Mouse (Mus musculus) limb, embryonic 12.5 days (tissue): ENCODE measurements at regions not wholly inside any gene's neighbourhood (a gene's known extent, or its start where the extent isn't known, plus 50 kb on each side); places are given as distances from the start of the nearest gene placed in this dataset.

ENCODE experiments used
- ATAC-seq: fragments of 200-750 bp; cut with Nextera tagmentation; 2 replicates; pipeline ENCODE4 v1.8.0; 2017; ENCODE audit warnings: low read depth, moderate TSS enrichment; ENCODE audit not compliant: insufficient number of reproducible peaks, insufficient read depth, low FRiP score, low TSS enrichment
- H3K27ac ChIP-seq: fragments of 300-500 bp; sonication (generic); 2 replicates; pipeline ENCODE4 v1.5.1; 2016; ENCODE audit warnings: mild to moderate bottlenecking, moderate library complexity
- H3K27me3 ChIP-seq: fragments of 300-500 bp; sonication (generic); 2 replicates; pipeline ENCODE4 v1.6.1; 2016; ENCODE audit warnings: mild to moderate bottlenecking, moderate library complexity
- H3K36me3 ChIP-seq: fragments of 300-500 bp; sonication (generic); 2 replicates; pipeline ENCODE4 v1.6.1; 2016; ENCODE audit warnings: mild to moderate bottlenecking, moderate library complexity
- H3K4me1 ChIP-seq: fragments of 300-500 bp; sonication (generic); replicated peaks from 2 replicates; pipeline ENCODE4 v1.6.1; 2016
- H3K4me2 ChIP-seq: fragments of 300-500 bp; sonication (generic); 2 replicates; pipeline ENCODE4 v1.6.1; 2016; ENCODE audit warnings: mild to moderate bottlenecking, moderate library complexity
- H3K4me3 ChIP-seq: fragments of 300-500 bp; sonication (generic); replicated peaks from 2 replicates; pipeline ENCODE4 v1.5.1; 2016; ENCODE audit warnings: mild to moderate bottlenecking
- H3K9ac ChIP-seq: fragments of 300-500 bp; sonication (generic); replicated peaks from 2 replicates; pipeline ENCODE4 v1.6.1; 2016; ENCODE audit warnings: mild to moderate bottlenecking, moderate library complexity
- H3K9me3 ChIP-seq: fragments of 300-500 bp; sonication (generic); 2 replicates; pipeline ENCODE4 v1.6.1; 2016; ENCODE audit warnings: mild to moderate bottlenecking, moderate library complexity
- WGBS: fragments of 180-500 bp; shearing (Covaris S2); methylation state at CpG from one replicate; pipeline ENCODE4 v1.1.7; 2016; 5-methylcytosine and 5-hydroxymethylcytosine counted together

GRCm38 (mm10) chr9:120818726-120819317 lies 110.2 kb upstream of the Ctnnb1 start:
- Histone ChIP-seq H3K27ac (no peak overlapping the region), H3K4me2 (no peak overlapping the region), H3K4me1 (no peaks in the 10 kb centered on the region), H3K36me3 (no peaks in the 10 kb centered on the region), H3K9ac (no peak overlapping the region), H3K27me3 (no peaks in the 10 kb centered on the region), H3K4me3 (no peak overlapping the region), H3K9me3 (no peaks in the 10 kb centered on the region)
- ATAC-seq, result no peak
- 88% methylated on average over 22 of the region's 22 CpGs for WGBS

- WGBS, result 80% methylated on average over 6 of the region's 6 CpGs
- no peak overlapping the region for H3K9ac ChIP-seq
- no peak for ATAC-seq
- H3K27me3 ChIP-seq, result no peaks in the 10 kb centered on the region
- H3K4me2 ChIP-seq, result no peak overlapping the region
- no peak overlapping the region for H3K4me3 ChIP-seq
- no peaks in the 10 kb centered on the region for H3K4me1 ChIP-seq
- no peak overlapping the region for H3K27ac ChIP-seq
- H3K36me3 ChIP-seq, result no peaks in the 10 kb centered on the region
- no peaks in the 10 kb centered on the region for H3K9me3 ChIP-seq
These were observed 108.1 kb upstream of the Ctnnb1 start for GRCm38 (mm10) chr9:120820892-120821291.

GRCm38 (mm10) chr9:120823397-120823796 lies 105.6 kb upstream of the Ctnnb1 start:
- Histone ChIP-seq H3K4me1 (no peaks in the 10 kb centered on the region), H3K4me2 (no peak overlapping the region), H3K4me3 (no peak overlapping the region), H3K27me3 (no peaks in the 10 kb centered on the region), H3K27ac (no peak overlapping the region), H3K9me3 (no peaks in the 10 kb centered on the region), H3K9ac (no peak overlapping the region), H3K36me3 (no peaks in the 10 kb centered on the region)
- 74% methylated on average over 6 of the region's 6 CpGs for WGBS
- no peak for ATAC-seq

- Histone ChIP-seq H3K4me1 (no peaks in the 10 kb centered on the region), H3K9me3 (no peaks in the 10 kb centered on the region), H3K9ac (no peak overlapping the region), H3K27me3 (no peaks in the 10 kb centered on the region), H3K4me2 (no peak overlapping the region), H3K27ac (no peak overlapping the region), H3K36me3 (no peaks in the 10 kb centered on the region), H3K4me3 (no peak overlapping the region)
- ATAC-seq, result no peak
- WGBS, result 50% methylated on average over 4 of the region's 4 CpGs
These were observed 102.8 kb upstream of the Ctnnb1 start for GRCm38 (mm10) chr9:120826266-120826665.

GRCm38 (mm10) chr9:120830526-120830925 lies 98.5 kb upstream of the Ctnnb1 start:
- H3K4me3 ChIP-seq, result no peak overlapping the region
- H3K9me3 ChIP-seq, result no peaks in the 10 kb centered on the region
- no peaks in the 10 kb centered on the region for H3K36me3 ChIP-seq
- ATAC-seq, result no peak
- no peak overlapping the region for H3K4me2 ChIP-seq
- no peaks in the 10 kb centered on the region for H3K4me1 ChIP-seq
- H3K27me3 ChIP-seq, result no peaks in the 10 kb centered on the region
- H3K9ac ChIP-seq, result no peak overlapping the region
- no peak overlapping the region for H3K27ac ChIP-seq
- 79% methylated on average over 5 of the region's 5 CpGs for WGBS

GRCm38 (mm10) chr9:120834166-120834565 lies 94.8 kb upstream of the Ctnnb1 start:
- H3K4me2 ChIP-seq, result no peak overlapping the region
- no peaks in the 10 kb centered on the region for H3K4me1 ChIP-seq
- 87% methylated on average over 9 of the region's 9 CpGs for WGBS
- H3K27me3 ChIP-seq, result no peaks in the 10 kb centered on the region
- H3K9me3 ChIP-seq, result no peaks in the 10 kb centered on the region
- no peak overlapping the region for H3K4me3 ChIP-seq
- no peak for ATAC-seq
- no peak overlapping the region for H3K27ac ChIP-seq
- no peaks in the 10 kb centered on the region for H3K36me3 ChIP-seq
- H3K9ac ChIP-seq, result no peak overlapping the region

- Histone ChIP-seq H3K27ac (no peak overlapping the region), H3K4me1 (no peaks in the 10 kb centered on the region), H3K9ac (no peak overlapping the region), H3K27me3 (no peaks in the 10 kb centered on the region), H3K36me3 (no peaks in the 10 kb centered on the region), H3K4me3 (no peak overlapping the region), H3K4me2 (no peak overlapping the region), H3K9me3 (no peaks in the 10 kb centered on the region)
- WGBS, result 95% methylated on average over 4 of the region's 4 CpGs
- ATAC-seq, result no peak
These were observed 93.4 kb upstream of the Ctnnb1 start for GRCm38 (mm10) chr9:120835621-120836020.

GRCm38 (mm10) chr9:120837431-120838150 lies 91.4 kb upstream of the Ctnnb1 start:
- no peaks in the 10 kb centered on the region for H3K9me3 ChIP-seq
- no peaks in the 10 kb centered on the region for H3K27me3 ChIP-seq
- WGBS, result 88% methylated on average over 8 of the region's 8 CpGs
- no peak overlapping the region for H3K4me2 ChIP-seq
- H3K36me3 ChIP-seq, result no peaks in the 10 kb centered on the region
- H3K4me1 ChIP-seq, result no peaks in the 10 kb centered on the region
- no peak overlapping the region for H3K27ac ChIP-seq
- no peak for ATAC-seq
- H3K4me3 ChIP-seq, result no peak overlapping the region
- no peak overlapping the region for H3K9ac ChIP-seq

GRCm38 (mm10) chr9:120843753-120844152 lies 85.3 kb upstream of the Ctnnb1 start:
- no peak overlapping the region for H3K4me2 ChIP-seq
- no peak overlapping the region for H3K4me3 ChIP-seq
- 66% methylated on average over 8 of the region's 8 CpGs for WGBS
- no peak overlapping the region for H3K27ac ChIP-seq
- H3K4me1 ChIP-seq, result no peaks in the 10 kb centered on the region; the same call in 1 of the 2 replicates
- H3K36me3 ChIP-seq, result no peaks in the 10 kb centered on the region
- no peaks in the 10 kb centered on the region for H3K27me3 ChIP-seq
- H3K9ac ChIP-seq, result no peak overlapping the region
- no peak for ATAC-seq
- no peaks in the 10 kb centered on the region for H3K9me3 ChIP-seq

GRCm38 (mm10) chr9:120845538-120845937 lies 83.5 kb upstream of the Ctnnb1 start:
- H3K9me3 ChIP-seq, result no peaks in the 10 kb centered on the region
- no peak overlapping the region for H3K27ac ChIP-seq
- WGBS, result 87% methylated on average over 10 of the region's 10 CpGs
- H3K9ac ChIP-seq, result no peak overlapping the region
- H3K4me2 ChIP-seq, result no peak overlapping the region
- H3K4me3 ChIP-seq, result no peak overlapping the region
- no peaks in the 10 kb centered on the region for H3K27me3 ChIP-seq
- peaks cover 3% of the 10 kb centered on the region; the same call in 1 of the 2 replicates for H3K4me1 ChIP-seq
- no peaks in the 10 kb centered on the region for H3K36me3 ChIP-seq
- no peak for ATAC-seq

GRCm38 (mm10) chr9:120847649-120848048 lies 81.4 kb upstream of the Ctnnb1 start:
- Histone ChIP-seq H3K9ac (no peak overlapping the region), H3K9me3 (no peaks in the 10 kb centered on the region), H3K36me3 (no peaks in the 10 kb centered on the region), H3K4me3 (no peak overlapping the region), H3K27me3 (no peaks in the 10 kb centered on the region), H3K4me2 (no peak overlapping the region), H3K27ac (no peak overlapping the region), H3K4me1 (peaks cover 3% of the 10 kb centered on the region; the same call in 1 of the 2 replicates)
- WGBS, result 93% methylated on average over 5 of the region's 5 CpGs
- ATAC-seq, result no peak

- Histone ChIP-seq H3K4me3 (no peak overlapping the region), H3K4me2 (no peak overlapping the region), H3K4me1 (0 out of 2 replicates have a peak, but pooled peaks cover 3% of the 10 kb centered on the region), H3K36me3 (no peaks in the 10 kb centered on the region), H3K9me3 (no peaks in the 10 kb centered on the region), H3K27me3 (no peaks in the 10 kb centered on the region), H3K9ac (no peak overlapping the region), H3K27ac (no peak overlapping the region)
- no peak for ATAC-seq
- 85% methylated on average over 2 of the region's 2 CpGs for WGBS
These were observed 80.1 kb upstream of the Ctnnb1 start for GRCm38 (mm10) chr9:120848962-120849361.
